In genomic region chr5:13525597-13525996, GRCm38 (mm10) we compare ENCODE assay signal across 21 mouse cellular contexts.
A peak's percentile ranks its signal among the peaks of the same experiment; 100 is the strongest.
DNase-seq lines count a peak whose midpoint lies in the region; ATAC-seq and TF ChIP-seq lines count a peak whose summit lies in the region.
"Had no signal": no experiment of that assay in that cellular context is flagged by ENCODE, and none has a peak within 500 bp of the region (broad histone marks: within the 10 kb centered on the region; RNA-seq: fewer than 3 reads in every experiment).

No protein-coding gene starts in this region.

- 52% methylated on average over 3 of the region's 3 CpGs for WGBS in forebrain, embryonic 14.5 days
- WGBS in forebrain, embryonic 10.5 days, result 67% methylated on average over 3 of the region's 3 CpGs
- WGBS in heart, embryonic 12.5 days, result 33% methylated on average over 3 of the region's 3 CpGs

- no peak for ATAC-seq in forebrain, embryonic 14.5 days
- ATAC-seq in heart, embryonic 12.5 days (ENCODE audit: insufficient number of reproducible peaks, low FRiP score), result no peak
- ATAC-seq: activated CD4-positive, CD25-positive, alpha-beta regulatory T cell, adult 4 months; hindbrain, embryonic 16.5 days; inflammation-experienced regulatory T-cells, adult 6 months; intestine, postnatal 0 days; Patski had no signal

- H3K9ac ChIP-seq in forebrain, embryonic 14.5 days (ENCODE audit: low read length), result no peak overlapping the region
- no peak overlapping the region for H3K9ac ChIP-seq in heart, embryonic 12.5 days
- H3K9ac ChIP-seq: hindbrain, embryonic 12.5 days had no signal

- intact Hi-C loops in heart, postnatal 25 days (cut with DNase I), result loop anchor here (5.0 to 10.0 kb wide), 2 partner anchors 49 to 53 kb away; no protein-coding TSS in a partner anchor
- intact Hi-C loops in left cerebral cortex, adult 2 months (cut with DNase I), result no loop called here

- H3K27me3 ChIP-seq in forebrain, embryonic 14.5 days (replicated peaks; ENCODE audit: control insufficient read depth, insufficient read depth, low read length), result no peaks in the 10 kb centered on the region
- peaks cover 66% of the 10 kb centered on the region for H3K27me3 ChIP-seq in forebrain, embryonic 10.5 days (ENCODE audit: poor library complexity, severe bottlenecking)
- no peaks in the 10 kb centered on the region for H3K27me3 ChIP-seq in heart, embryonic 12.5 days (replicated peaks)
- H3K27me3 ChIP-seq: CH12.LX; hindbrain, embryonic 12.5 days; Patski had no signal

- H3K4me1 ChIP-seq in forebrain, embryonic 14.5 days (ENCODE audit: control insufficient read depth, insufficient read depth, low read length), result peaks cover 5% of the 10 kb centered on the region; the same call in 1 of the 2 replicates
- H3K4me1 ChIP-seq in forebrain, embryonic 10.5 days, result peaks cover 35% of the 10 kb centered on the region
- 0 out of 2 replicates have a peak, but pooled peaks cover 8% of the 10 kb centered on the region for H3K4me1 ChIP-seq in heart, embryonic 12.5 days (replicated peaks)

- TF ChIP-seq CTCF in left cerebral cortex, adult 2 months (IDR thresholded peaks at IDR 0.05), result no peak

- no peaks in the 10 kb centered on the region for H3K36me3 ChIP-seq in forebrain, embryonic 14.5 days (ENCODE audit: control insufficient read depth, insufficient read depth, low read length)
- no peaks in the 10 kb centered on the region for H3K36me3 ChIP-seq in forebrain, embryonic 10.5 days (replicated peaks)
- 0 out of 2 replicates have a peak, but pooled peaks cover 2% of the 10 kb centered on the region for H3K36me3 ChIP-seq in heart, embryonic 12.5 days
- H3K36me3 ChIP-seq: hindbrain, embryonic 12.5 days had no signal

- peak overlapping the region; percentile 39; the same call in 1 of the 2 replicates for H3K27ac ChIP-seq in forebrain, embryonic 14.5 days (ENCODE audit: low read depth, low read length)
- H3K27ac ChIP-seq in forebrain, embryonic 10.5 days, result no peak overlapping the region
- H3K27ac ChIP-seq in heart, embryonic 12.5 days (ENCODE audit: poor library complexity, severe bottlenecking), result peak overlapping the region; percentile 34; the same call in 1 of the 2 replicates
- no peak overlapping the region for H3K27ac ChIP-seq in left cerebral cortex, adult 2 months
- H3K27ac ChIP-seq: hindbrain, embryonic 12.5 days had no signal

- no peaks in the 10 kb centered on the region for H3K9me3 ChIP-seq in forebrain, embryonic 14.5 days (replicated peaks; ENCODE audit: control insufficient read depth, low read length)
- H3K9me3 ChIP-seq in forebrain, embryonic 10.5 days, result no peaks in the 10 kb centered on the region
- no peaks in the 10 kb centered on the region for H3K9me3 ChIP-seq in heart, embryonic 12.5 days (replicated peaks)
- H3K9me3 ChIP-seq: hindbrain, embryonic 12.5 days had no signal

- H3K4me2 ChIP-seq in forebrain, embryonic 14.5 days (ENCODE audit: low read length), result no peak overlapping the region
- H3K4me2 ChIP-seq in heart, embryonic 12.5 days, result no peak overlapping the region
- H3K4me2 ChIP-seq: heart, embryonic 11.5 days; hindbrain, embryonic 12.5 days had no signal

- H3K4me3 ChIP-seq in forebrain, embryonic 14.5 days (ENCODE audit: low read depth, low read length), result no peak overlapping the region
- no peak overlapping the region for H3K4me3 ChIP-seq in forebrain, embryonic 10.5 days
- H3K4me3 ChIP-seq in heart, embryonic 12.5 days, result no peak overlapping the region
- no peak overlapping the region for H3K4me3 ChIP-seq in left cerebral cortex, adult 2 months
- H3K4me3 ChIP-seq: hindbrain, embryonic 12.5 days had no signal

- DNase-seq in forebrain, embryonic 14.5 days (ENCODE audit: low spot score), result peak; percentile 51
- DNase-seq in forebrain, embryonic 10.5 days (ENCODE audit: extremely low spot score, low spot score), result no peak
- DNase-seq in heart, postnatal 25 days (ENCODE audit: low spot score), result no peak
- peak; percentile 4 for DNase-seq in brain, adult 2 months (ENCODE audit: low read depth, low spot score)
- no peak for DNase-seq in right cerebral cortex, adult 2 months (ENCODE audit: low spot score in 2 of 2)
- no peak for DNase-seq in left cerebral cortex, adult 2 months (ENCODE audit: extremely low spot score in 1 of 2, low spot score in 2 of 2)
- DNase-seq: adrenal gland, postnatal 14 days; cerebellum, adult 2 months; cerebellum, postnatal 10 days; gastrocnemius, postnatal 10 days; heart, adult 18-20 months; heart, postnatal 4 days had no signal

Comparison
In these comparisons a context has a peak if more than half of its experiments do, and no peak if none do; other contexts are left out.
1. DNase-seq: peak in forebrain, embryonic 14.5 days (single experiment) and brain, adult 2 months (single experiment); none in forebrain, embryonic 10.5 days (single experiment), heart, postnatal 25 days (single experiment), right cerebral cortex, adult 2 months (0 of 2) and left cerebral cortex, adult 2 months (0 of 2).
2. H3K27ac ChIP-seq: peak in forebrain, embryonic 14.5 days (single experiment) and heart, embryonic 12.5 days (single experiment); none in forebrain, embryonic 10.5 days (single experiment) and left cerebral cortex, adult 2 months (single experiment).